Mouse (Mus musculus) forelimb bud, embryonic 11.5 days (tissue): ENCODE measurements around the gene Afap1l2.

ENCODE experiments used
- DNase-seq: peaks from one replicate; pipeline ENCODE4 v3.0.0-alpha.2; 2012; ENCODE audit warnings: low read depth, low spot score

Gene Afap1l2

GRCm38 (mm10) chr19:56976515-56976914, 31.5 kb downstream of the Afap1l2 start:
- no peak for DNase-seq

GRCm38 (mm10) chr19:56975502-56975901, 32.5 kb downstream of the Afap1l2 start:
- DNase-seq: no peak

- no peak for DNase-seq
Observed at GRCm38 (mm10) chr19:56974159-56974558, 33.9 kb downstream of the Afap1l2 start.

DNA sequence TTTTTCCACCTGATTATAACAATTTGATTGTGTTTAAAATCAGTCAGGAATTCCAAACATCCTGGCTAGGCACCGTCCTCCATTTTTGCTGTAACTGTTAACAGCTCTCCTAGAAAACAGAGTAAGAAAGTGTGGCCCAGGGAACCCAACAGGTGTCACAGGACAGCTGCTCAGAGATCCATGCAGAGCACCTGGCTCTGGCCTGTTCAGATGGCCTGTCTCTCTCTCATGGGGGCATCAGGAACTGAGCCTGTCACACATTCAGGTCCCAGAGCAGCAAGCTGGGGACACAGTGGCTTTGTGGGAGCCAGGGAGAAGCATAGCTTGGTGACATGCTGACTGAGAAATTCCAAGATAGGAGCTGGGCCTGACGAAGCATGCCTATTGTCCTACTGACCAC, 35.3 kb downstream of the Afap1l2 start:
- no peak for DNase-seq

GRCm38 (mm10) chr19:56971347-56971746, 36.7 kb downstream of the Afap1l2 start:
- no peak for DNase-seq

DNA sequence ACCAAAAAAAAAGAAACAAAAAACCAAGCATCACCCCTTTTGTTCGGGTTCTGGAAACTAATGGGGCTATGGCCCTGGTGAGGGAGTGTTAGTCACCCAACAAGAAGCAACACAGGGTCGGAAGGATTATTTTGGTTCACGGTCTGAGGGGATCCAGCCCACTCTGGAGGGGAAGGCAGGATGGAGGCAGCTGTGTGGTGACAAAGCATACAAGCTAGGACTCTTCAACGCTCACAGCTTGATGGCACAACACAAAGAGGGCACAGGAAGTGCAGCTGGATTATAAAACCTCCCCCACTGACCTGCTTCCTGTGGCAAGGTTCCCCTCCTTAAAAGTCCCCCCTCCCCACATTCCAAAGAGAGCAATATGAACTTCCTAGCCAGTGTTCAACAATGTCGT, 44.2 kb downstream of the Afap1l2 start:
- DNase-seq: no peak

GRCm38 (mm10) chr19:56959601-56960000, 48.4 kb downstream of the Afap1l2 start:
- no peak for DNase-seq

DNA sequence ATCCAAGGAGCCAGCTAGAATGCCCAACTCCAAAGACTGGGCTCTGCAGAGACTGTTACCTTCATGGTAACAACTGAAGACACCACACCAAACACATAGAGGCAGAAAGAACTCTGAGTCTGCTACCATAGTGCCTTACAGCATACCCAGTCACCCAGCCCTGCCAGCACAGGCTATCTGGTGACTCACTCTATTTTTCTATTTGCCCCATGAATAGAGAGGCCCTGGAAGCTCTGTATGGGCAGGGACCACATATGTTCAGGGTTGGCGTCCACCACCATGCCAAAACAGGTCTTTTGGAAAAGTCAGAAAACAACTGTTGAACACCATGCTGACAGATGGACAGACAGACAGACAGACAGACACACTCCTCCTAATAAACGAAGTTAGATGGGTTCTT, 49.0 kb downstream of the Afap1l2 start:
- DNase-seq: no peak

DNA sequence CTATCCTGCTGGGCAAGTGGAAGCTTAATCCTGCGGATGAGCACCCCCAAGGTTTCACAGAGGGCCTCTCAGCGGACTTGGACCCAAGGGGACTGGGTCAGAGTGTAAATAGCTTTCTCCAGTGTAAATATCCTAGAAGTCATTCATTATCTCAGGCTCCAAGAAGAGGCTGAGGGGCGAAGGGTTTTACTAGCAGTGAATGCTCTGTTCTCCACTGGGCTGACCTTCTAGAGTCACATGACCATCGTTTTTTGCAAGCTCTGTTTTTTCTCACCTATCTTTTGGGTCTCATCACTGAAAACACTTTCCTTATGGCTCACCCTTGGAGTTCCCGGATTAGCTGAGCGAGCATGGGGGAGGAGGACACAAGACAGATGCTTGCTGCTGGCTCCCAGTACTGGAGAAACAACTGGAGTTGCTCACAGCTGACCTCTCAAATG, 49.4 kb downstream of the Afap1l2 start:
- no peak for DNase-seq

- no peak for DNase-seq
Observed at GRCm38 (mm10) chr19:56958011-56958410, 50.0 kb downstream of the Afap1l2 start.

GRCm38 (mm10) chr19:56955568-56956513, 52.2 kb downstream of the Afap1l2 start:
- no peak for DNase-seq

GRCm38 (mm10) chr19:56954857-56955256, 53.2 kb downstream of the Afap1l2 start:
- no peak for DNase-seq

DNA sequence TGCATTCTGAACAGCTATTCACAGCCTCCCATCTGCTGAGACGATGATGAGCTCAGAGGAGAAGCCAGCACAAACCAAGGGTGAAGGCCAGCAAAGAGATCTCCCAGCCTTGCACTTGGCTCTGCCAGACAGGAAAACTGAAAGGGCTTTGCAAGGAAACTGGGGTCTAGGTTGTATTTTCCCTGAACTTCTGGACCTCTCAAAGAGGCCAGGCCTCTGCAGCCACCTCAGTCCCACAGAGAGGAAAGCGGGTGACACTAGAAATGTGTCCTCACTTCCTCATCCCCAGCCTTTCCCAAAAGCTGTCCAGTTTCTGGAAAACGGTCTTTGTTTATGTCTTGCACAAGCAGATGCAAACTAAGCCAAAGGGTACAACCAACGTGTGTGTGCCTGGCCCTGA, 54.2 kb downstream of the Afap1l2 start:
- DNase-seq: no peak

DNA sequence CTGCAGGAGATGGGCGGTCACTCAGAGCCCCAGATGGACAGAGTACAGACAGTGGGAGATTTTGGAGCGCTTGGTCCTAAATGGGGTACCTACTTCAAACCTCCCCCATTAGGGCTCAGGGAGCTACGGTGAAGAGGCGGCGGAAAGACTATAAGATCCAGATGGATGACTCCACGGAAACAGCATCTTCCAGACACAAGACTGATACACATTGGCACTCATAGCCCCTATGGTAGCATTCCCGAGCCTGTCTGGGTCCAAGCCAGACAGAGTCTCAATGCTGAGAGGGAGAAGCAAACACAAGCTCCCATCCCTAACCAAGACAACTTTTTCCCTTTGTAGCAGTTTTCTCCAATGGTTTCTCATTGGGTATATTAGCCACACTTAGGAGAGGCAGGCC, 57.2 kb downstream of the Afap1l2 start:
- DNase-seq: no peak

GRCm38 (mm10) chr19:56949868-56950267, 58.2 kb downstream of the Afap1l2 start:
- DNase-seq: no peak

DNA sequence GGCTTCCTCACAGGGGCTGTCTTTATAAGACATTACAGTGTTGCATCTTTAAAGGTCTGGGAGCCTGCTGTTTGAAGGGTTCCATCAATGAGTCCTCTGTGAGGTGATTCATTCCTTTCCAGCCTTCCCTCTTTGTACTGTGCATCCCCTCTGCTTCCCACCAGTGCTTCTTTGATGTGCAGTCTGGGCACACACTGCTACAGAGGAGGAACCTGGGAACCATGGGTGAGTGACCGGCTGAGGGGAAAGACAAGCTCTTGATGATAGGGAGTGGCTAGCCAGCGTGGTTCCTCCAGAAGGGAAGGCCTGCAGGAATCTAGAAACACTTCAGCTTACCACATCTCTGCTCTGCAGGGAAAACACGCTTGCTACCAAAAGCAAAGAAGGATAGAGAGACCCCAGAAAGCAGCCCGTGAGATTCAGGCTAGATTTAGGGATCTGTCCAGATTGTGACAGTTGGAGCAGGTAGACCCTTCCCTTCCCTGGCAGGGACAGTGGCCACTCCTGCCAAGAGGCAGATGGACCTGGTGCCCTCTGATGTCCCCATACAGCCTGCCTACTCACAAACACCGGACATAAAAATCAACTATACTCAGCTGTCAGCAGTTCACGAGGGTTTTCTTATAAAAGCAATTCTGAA, 59.9 kb downstream of the Afap1l2 start:
- DNase-seq: no peak

- no peak for DNase-seq
Observed at GRCm38 (mm10) chr19:56946727-56947126, 61.3 kb downstream of the Afap1l2 start.

- no peak for DNase-seq
Observed at GRCm38 (mm10) chr19:56946277-56946676, 61.8 kb downstream of the Afap1l2 start.

GRCm38 (mm10) chr19:56945621-56946020, 62.4 kb downstream of the Afap1l2 start:
- DNase-seq: no peak

DNA sequence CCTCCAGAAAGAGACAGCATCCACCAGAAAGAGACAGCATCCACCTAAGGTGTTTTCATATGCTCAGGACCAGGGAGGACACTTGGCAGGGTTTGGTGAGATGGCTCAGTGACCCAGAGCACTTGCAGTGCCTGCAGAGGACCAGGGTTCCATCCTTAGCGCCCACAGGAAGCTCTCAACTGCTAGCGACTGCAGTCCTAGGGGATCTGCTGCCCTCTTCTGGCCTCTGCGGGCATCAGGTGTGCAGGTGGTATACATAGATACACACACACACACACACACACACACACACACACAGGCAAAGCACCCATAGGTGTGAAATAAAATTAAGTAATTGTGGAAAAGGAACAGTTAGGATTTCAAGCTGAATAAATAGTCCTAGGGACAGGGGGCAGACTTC, 63.2 kb downstream of the Afap1l2 start:
- no peak for DNase-seq

GRCm38 (mm10) chr19:56944211-56944610, 63.8 kb downstream of the Afap1l2 start:
- DNase-seq: no peak

GRCm38 (mm10) chr19:56942216-56942615, 65.8 kb downstream of the Afap1l2 start:
- no peak for DNase-seq

GRCm38 (mm10) chr19:56940507-56940906, 67.5 kb downstream of the Afap1l2 start:
- DNase-seq: no peak
